Mouse (Mus musculus): ENCODE data around the gene Adat1. TPM values are rescaled to one million over a fixed set of nuclear protein-coding genes. Genes with fewer than 3 reads are reported as not detected.

Gene Adat1
- total and polyA plus RNA-seq, 3 experiments, result 1.8 to 2.0 (median 1.8) TPM

DNA sequence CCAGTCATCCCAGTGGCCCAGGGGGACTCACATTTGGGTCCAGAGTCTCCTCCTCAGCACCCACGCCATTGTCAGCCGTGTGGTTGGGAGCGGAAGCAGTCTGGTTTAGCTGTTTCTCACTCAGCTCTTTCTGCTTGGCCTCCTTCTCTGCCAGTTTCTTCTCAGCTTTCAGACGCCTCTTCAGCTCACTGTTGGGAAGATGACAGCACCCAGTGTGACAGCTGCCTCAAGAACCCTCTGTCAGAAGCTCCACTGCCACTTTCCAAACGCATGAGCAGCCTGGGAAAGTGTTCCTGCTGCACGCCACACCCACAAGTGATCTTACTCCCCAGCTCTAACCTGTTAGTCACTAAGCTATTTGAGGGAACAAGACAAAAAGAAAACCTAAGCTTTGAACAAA lies 13.5 kb upstream of the Adat1 start:
- peaks cover 2% of the 10 kb centered on the region; the same call in 1 of the 2 replicates for H3K36me3 ChIP-seq (ENCODE audit: control insufficient read depth, insufficient read depth, low read length)
- no peak for DNase-seq
- no peak overlapping the region for H3K4me3 ChIP-seq
- no peaks in the 10 kb centered on the region for H3K27me3 ChIP-seq (ENCODE audit: control insufficient read depth, insufficient read depth, low read length)
- H3K9ac ChIP-seq (ENCODE audit: low read depth, low read length), result no peak overlapping the region
- H3K4me1 ChIP-seq (ENCODE audit: control insufficient read depth, insufficient read depth, low read length), result peaks cover 1% of the 10 kb centered on the region; the same call in 1 of the 2 replicates
- 90% methylated on average over 6 of the region's 6 CpGs for WGBS
- H3K27ac ChIP-seq, result no peak overlapping the region
- H3K79me2 ChIP-seq (replicated peaks; ENCODE audit: control insufficient read depth, insufficient read depth, low read length), result peaks cover 4% of the 10 kb centered on the region; the same call in 1 of the 2 replicates
- TF ChIP-seq POLR2A (IDR thresholded peaks at IDR 0.05; ENCODE audit: insufficient read depth, low read depth, low read length) (no peak), EP300 (IDR thresholded peaks at IDR 0.05; ENCODE audit: insufficient read depth, low read depth, low read length) (no peak), CTCF (IDR thresholded peaks at IDR 0.05) (no peak)
- intact Hi-C loops (cut with DNase I), result no loop called here

DNA sequence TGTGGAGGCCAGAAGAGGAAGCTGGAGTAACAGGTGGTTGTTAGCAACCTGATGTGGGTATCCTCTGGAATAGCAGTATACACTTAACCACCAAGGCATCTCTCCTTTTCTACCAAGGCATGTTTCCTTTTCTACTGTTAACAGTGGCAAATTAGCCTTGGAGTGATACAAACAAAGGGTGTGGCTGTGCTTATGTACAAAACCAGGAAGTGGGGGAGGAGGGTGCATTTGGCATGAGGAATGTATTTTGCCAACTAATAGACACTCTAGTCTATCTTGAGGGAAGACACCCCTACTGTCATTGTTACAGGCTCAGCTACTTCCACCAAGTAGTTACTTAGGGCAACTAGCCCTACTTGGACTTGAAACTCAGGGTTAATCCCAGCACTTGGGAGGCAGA lies 12.7 kb upstream of the Adat1 start:
- no peak for DNase-seq
- no peak overlapping the region for H3K9ac ChIP-seq (ENCODE audit: low read depth, low read length)
- peaks cover 2% of the 10 kb centered on the region; the same call in 1 of the 2 replicates for H3K79me2 ChIP-seq (replicated peaks; ENCODE audit: control insufficient read depth, insufficient read depth, low read length)
- H3K27me3 ChIP-seq (ENCODE audit: control insufficient read depth, insufficient read depth, low read length), result no peaks in the 10 kb centered on the region
- no peak overlapping the region for H3K4me3 ChIP-seq
- no peak for TF ChIP-seq EP300 (IDR thresholded peaks at IDR 0.05; ENCODE audit: insufficient read depth, low read depth, low read length)
- TF ChIP-seq POLR2A (IDR thresholded peaks at IDR 0.05; ENCODE audit: insufficient read depth, low read depth, low read length), result no peak
- TF ChIP-seq CTCF (IDR thresholded peaks at IDR 0.05), result no peak
- intact Hi-C loops (cut with DNase I), result no loop called here
- H3K36me3 ChIP-seq (ENCODE audit: control insufficient read depth, insufficient read depth, low read length), result 0 out of 2 replicates have a peak, but pooled peaks cover 2% of the 10 kb centered on the region
- no peak overlapping the region for H3K27ac ChIP-seq
- H3K4me1 ChIP-seq (ENCODE audit: control insufficient read depth, insufficient read depth, low read length), result no peaks in the 10 kb centered on the region

DNA sequence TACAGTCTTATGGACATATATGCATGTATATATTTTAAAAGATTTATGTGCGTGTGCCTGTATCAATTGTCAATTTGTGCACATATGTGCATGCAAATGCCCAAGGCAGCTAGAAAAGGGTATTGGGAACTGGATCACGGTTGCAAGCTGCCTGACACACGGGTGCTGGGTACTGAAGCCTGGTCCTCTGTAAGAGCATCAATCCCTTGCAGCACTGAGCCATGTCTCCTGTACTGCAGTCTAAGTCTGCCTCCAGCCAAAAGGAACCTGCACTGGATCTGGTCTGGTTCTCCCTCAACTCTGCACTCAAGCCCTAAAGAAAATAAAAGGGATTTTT lies 569 bp upstream of the Adat1 start:
- Histone ChIP-seq H3K9ac (ENCODE audit: low read depth, low read length) (no peak overlapping the region), H3K4me3 (peak overlapping the region; percentile 74; the same call in 1 of the 2 replicates), H3K27ac (no peak overlapping the region; the same call in 1 of the 2 replicates), H3K36me3 (ENCODE audit: control insufficient read depth, insufficient read depth, low read length) (no peaks in the 10 kb centered on the region), H3K4me1 (ENCODE audit: control insufficient read depth, insufficient read depth, low read length) (no peaks in the 10 kb centered on the region), H3K27me3 (ENCODE audit: control insufficient read depth, insufficient read depth, low read length) (no peaks in the 10 kb centered on the region), H3K79me2 (replicated peaks; ENCODE audit: control insufficient read depth, insufficient read depth, low read length) (no peaks in the 10 kb centered on the region)
- TF ChIP-seq POLR2A (IDR thresholded peaks at IDR 0.05; ENCODE audit: insufficient read depth, low read depth, low read length) (no peak), CTCF (IDR thresholded peaks at IDR 0.05) (no peak), EP300 (IDR thresholded peaks at IDR 0.05; ENCODE audit: insufficient read depth, low read depth, low read length) (no peak)
- intact Hi-C loops (cut with DNase I), result loop anchor here (1.0 kb wide), 1 partner anchor 19 kb away; the partner anchor contains the start of genes Kars and Terf2ip
- WGBS, result 56% methylated on average over 3 of the region's 3 CpGs
- no peak for DNase-seq

DNA sequence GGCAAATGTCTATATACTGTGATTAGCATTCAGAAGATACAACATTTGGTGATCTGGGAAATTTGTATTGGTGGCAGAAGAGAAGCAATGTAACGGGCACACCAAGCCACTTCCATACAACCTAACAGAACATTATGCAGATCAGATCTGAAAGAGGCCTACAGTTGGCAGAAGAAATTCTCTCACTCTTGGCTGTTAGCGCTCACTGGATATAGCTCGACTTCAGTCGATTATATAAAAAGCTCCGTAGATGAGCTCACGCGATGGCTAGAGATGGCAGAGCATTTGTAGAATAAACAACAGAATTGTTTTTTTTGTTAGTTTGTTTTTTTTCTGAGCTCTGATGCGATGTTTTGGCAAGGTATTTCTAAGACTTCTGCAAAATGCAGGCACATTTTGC lies 824 bp downstream of the Adat1 start:
- no peak for DNase-seq
- Histone ChIP-seq H3K4me3 (peak overlapping the region; percentile 74), H3K27ac (no peak overlapping the region; the same call in 1 of the 2 replicates), H3K36me3 (ENCODE audit: control insufficient read depth, insufficient read depth, low read length) (no peaks in the 10 kb centered on the region), H3K27me3 (ENCODE audit: control insufficient read depth, insufficient read depth, low read length) (no peaks in the 10 kb centered on the region), H3K4me1 (ENCODE audit: control insufficient read depth, insufficient read depth, low read length) (no peaks in the 10 kb centered on the region), H3K9ac (ENCODE audit: low read depth, low read length) (no peak overlapping the region), H3K79me2 (replicated peaks; ENCODE audit: control insufficient read depth, insufficient read depth, low read length) (no peaks in the 10 kb centered on the region)
- 58% methylated on average over 8 of the region's 8 CpGs for WGBS
- intact Hi-C loops (cut with DNase I), result loop anchor here (2.0 kb wide), 1 partner anchor 50 kb away; the partner anchor contains the start of gene Gabarapl2
- TF ChIP-seq POLR2A (IDR thresholded peaks at IDR 0.05; ENCODE audit: insufficient read depth, low read depth, low read length) (no peak), CTCF (IDR thresholded peaks at IDR 0.05) (no peak), EP300 (IDR thresholded peaks at IDR 0.05; ENCODE audit: insufficient read depth, low read depth, low read length) (no peak)

DNA sequence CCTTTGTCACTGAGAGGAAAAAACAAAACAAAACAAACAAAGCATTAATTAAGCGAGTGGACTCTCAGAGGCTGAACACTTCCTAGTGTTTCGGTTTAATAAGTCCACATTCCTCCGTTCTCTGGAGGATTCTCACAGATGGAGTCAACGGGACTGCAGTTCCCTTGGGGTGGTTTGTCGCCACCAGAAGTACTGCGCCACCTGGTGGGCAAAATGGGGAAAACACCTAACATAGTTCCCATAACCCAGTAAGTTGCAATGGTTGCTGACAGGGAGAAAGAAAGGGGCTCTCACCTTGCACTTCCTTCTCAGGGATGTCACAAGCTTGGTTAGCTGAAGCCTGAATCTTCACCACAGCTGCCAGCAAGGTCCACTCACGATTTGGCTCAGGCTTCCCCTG lies 2.2 kb downstream of the Adat1 start:
- DNase-seq, result peak; percentile 67 to 79
- no peaks in the 10 kb centered on the region for H3K27me3 ChIP-seq (ENCODE audit: control insufficient read depth, insufficient read depth, low read length)
- no peak overlapping the region for H3K9ac ChIP-seq (ENCODE audit: low read depth, low read length)
- no peak overlapping the region; the same call in 1 of the 2 replicates for H3K27ac ChIP-seq
- intact Hi-C loops (cut with DNase I), result loop anchor here (1.0 to 2.0 kb wide), 2 partner anchors 49 to 109 kb away; partner anchors contain the start of gene Gabarapl2
- no peaks in the 10 kb centered on the region for H3K79me2 ChIP-seq (replicated peaks; ENCODE audit: control insufficient read depth, insufficient read depth, low read length)
- WGBS, result 8% methylated on average over 7 of the region's 7 CpGs
- H3K4me3 ChIP-seq, result no peak overlapping the region
- no peaks in the 10 kb centered on the region for H3K36me3 ChIP-seq (ENCODE audit: control insufficient read depth, insufficient read depth, low read length)
- no peaks in the 10 kb centered on the region for H3K4me1 ChIP-seq (ENCODE audit: control insufficient read depth, insufficient read depth, low read length)
- TF ChIP-seq EP300 (IDR thresholded peaks at IDR 0.05; ENCODE audit: insufficient read depth, low read depth, low read length) (no peak), CTCF (IDR thresholded peaks at IDR 0.05) (peak; percentile 95)

DNA sequence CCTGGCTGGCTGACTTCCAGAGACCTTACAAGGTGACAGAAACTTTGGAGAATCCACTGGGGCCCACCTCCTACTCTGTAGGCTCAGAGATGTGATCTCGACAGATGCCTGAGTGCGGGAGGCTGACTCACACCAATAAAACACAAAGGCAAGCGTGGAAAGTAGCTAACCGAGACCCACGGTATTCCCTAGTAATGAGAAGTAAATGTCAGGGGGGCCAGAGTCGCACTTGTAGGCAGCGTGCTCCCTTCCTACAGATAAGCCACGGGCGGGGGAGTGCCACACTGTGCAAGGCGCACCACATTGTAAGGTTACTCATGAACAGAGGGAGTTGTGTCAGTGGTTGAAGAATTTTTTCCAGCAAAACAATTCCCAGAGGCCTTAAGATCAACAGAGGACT lies 7.6 kb downstream of the Adat1 start:
- no peaks in the 10 kb centered on the region for H3K36me3 ChIP-seq (ENCODE audit: control insufficient read depth, insufficient read depth, low read length)
- 53% methylated on average over 10 of the region's 10 CpGs for WGBS
- H3K4me1 ChIP-seq (ENCODE audit: control insufficient read depth, insufficient read depth, low read length), result no peaks in the 10 kb centered on the region
- no peak overlapping the region for H3K9ac ChIP-seq (ENCODE audit: low read depth, low read length)
- H3K27ac ChIP-seq, result no peak overlapping the region
- intact Hi-C loops (cut with DNase I), result no loop called here
- H3K4me3 ChIP-seq, result no peak overlapping the region
- TF ChIP-seq CTCF (IDR thresholded peaks at IDR 0.05) (no peak), POLR2A (IDR thresholded peaks at IDR 0.05; ENCODE audit: insufficient read depth, low read depth, low read length) (no peak), EP300 (IDR thresholded peaks at IDR 0.05; ENCODE audit: insufficient read depth, low read depth, low read length) (no peak)
- H3K27me3 ChIP-seq (ENCODE audit: control insufficient read depth, insufficient read depth, low read length), result no peaks in the 10 kb centered on the region
- no peaks in the 10 kb centered on the region for H3K79me2 ChIP-seq (replicated peaks; ENCODE audit: control insufficient read depth, insufficient read depth, low read length)
- no peak for DNase-seq
